Mouse (Mus musculus) bone marrow, adult 2 months (tissue): ENCODE measurements around the gene Nt5c1b.

Experiments used
- CTCF ChIP-seq: fragments of 200-500 bp; IDR thresholded peaks from 2 replicates; pipeline ENCODE4 v1.5.1; 2011; ENCODE audit warnings: low read length, control low read depth; ENCODE audit not compliant: control insufficient read depth, insufficient read depth
- POLR2A ChIP-seq: fragments of 200-500 bp; IDR thresholded peaks from 2 replicates; pipeline ENCODE4 v1.6.1; 2011; ENCODE audit warnings: low read depth, mild to moderate bottlenecking, control low read depth, low read length, borderline replicate concordance; ENCODE audit not compliant: control insufficient read depth

- TF ChIP-seq POLR2A, result peak; percentile 86
- TF ChIP-seq CTCF, result peak; percentile 44; the same call in 1 of the 2 replicates
Measured at GRCm38 (mm10) chr12:10390671-10391441, 21.1 kb downstream of the Nt5c1b start, which contains the start of gene Rdh14.
